Mouse (Mus musculus) CH12.LX (cell line): ENCODE results near the gene Slc7a6.

Experiments
- CHD2 ChIP-seq: IDR thresholded peaks from 2 replicates; pipeline ENCODE4 v1.6.1; 2011; ENCODE audit warnings: low read length, improper control_type of control experiment
- CTCF ChIP-seq, 2 experiments: IDR thresholded peaks in 1 of 2; conservative IDR thresholded peaks in 1 of 2; 2 replicates each; pipeline ENCODE4 v1.5.1; 2011 to 2012; ENCODE audit warnings: low read depth in 2 of 2, low read length in 2 of 2, improper control_type of control experiment in 1 of 2, inconsistent platforms in 1 of 2, mild to moderate bottlenecking in 1 of 2, moderate library complexity in 1 of 2
- E2F4 ChIP-seq: IDR thresholded peaks from 2 replicates; pipeline ENCODE4 v1.6.1; 2011; ENCODE audit warnings: low read depth, low read length, improper control_type of control experiment; ENCODE audit not compliant: insufficient replicate concordance
- EP300 ChIP-seq: IDR thresholded peaks from 2 replicates; pipeline ENCODE4 v1.6.1; 2011; ENCODE audit warnings: low read length, improper control_type of control experiment
- MAX ChIP-seq: IDR thresholded peaks from 2 replicates; pipeline ENCODE4 v1.6.1; 2011; ENCODE audit warnings: low read length, improper control_type of control experiment
- MAZ ChIP-seq: IDR thresholded peaks from 2 replicates; pipeline ENCODE4 v1.6.1; 2012; ENCODE audit warnings: low read depth, mild to moderate bottlenecking, inconsistent platforms, low read length, improper control_type of control experiment, moderate library complexity
- MXI1 ChIP-seq: IDR thresholded peaks from 2 replicates; pipeline ENCODE4 v1.6.1; 2011; ENCODE audit warnings: mild to moderate bottlenecking, low read depth, low read length, improper control_type of control experiment
- MYC ChIP-seq: IDR thresholded peaks from 2 replicates; pipeline ENCODE4 v1.6.1; 2011; ENCODE audit warnings: low read depth, mild to moderate bottlenecking, improper control_type of control experiment, low read length
- POLR2A ChIP-seq: IDR thresholded peaks from 2 replicates; pipeline ENCODE4 v1.6.1; 2011; ENCODE audit warnings: low read depth, mild to moderate bottlenecking, improper control_type of control experiment, low read length
- TCF12 ChIP-seq: IDR thresholded peaks from 2 replicates; pipeline ENCODE4 v1.6.1; 2014; ENCODE audit warnings: low read depth, mild to moderate bottlenecking, inconsistent platforms, low read length, improper control_type of control experiment
- USF1 ChIP-seq: IDR thresholded peaks from 2 replicates; pipeline ENCODE4 v1.6.1; 2014; ENCODE audit warnings: low read depth, mild to moderate bottlenecking, inconsistent platforms, low read length, improper control_type of control experiment
- USF2 ChIP-seq: conservative IDR thresholded peaks from 2 replicates; pipeline ENCODE4 v1.6.1; 2011; ENCODE audit warnings: low read depth, low read length, improper control_type of control experiment
- ZC3H11A ChIP-seq: IDR thresholded peaks from 2 replicates; pipeline ENCODE4 v1.6.1; 2012; ENCODE audit warnings: low read depth, mild to moderate bottlenecking, inconsistent platforms, low read length, improper control_type of control experiment

GRCm38 (mm10) chr8:106173566-106173965 is 4.9 kb downstream of the Slc7a6 start:
- no peak for TF ChIP-seq MXI1
- TF ChIP-seq USF2, result no peak
- TF ChIP-seq CTCF (conservative IDR thresholded peaks at IDR 0.05 in 1 of 2, IDR thresholded peaks at IDR 0.05 in 1 of 2; ENCODE audit: low read depth in 2 of 2, low read length in 2 of 2), result no peak
- no peak for TF ChIP-seq EP300
- no peak for TF ChIP-seq POLR2A
- no peak for TF ChIP-seq ZC3H11A
- TF ChIP-seq MAX, result no peak
- no peak for TF ChIP-seq E2F4
- no peak for TF ChIP-seq MYC
- no peak for TF ChIP-seq USF1
- no peak for TF ChIP-seq CHD2
- no peak for TF ChIP-seq MAZ
- no peak for TF ChIP-seq TCF12
